Mouse (Mus musculus): ENCODE results near the gene Stub1. TPM values are rescaled to one million over a fixed set of nuclear protein-coding genes. Genes with fewer than 3 reads are reported as not detected.

The Stub1 gene
- polyA plus RNA-seq, 1 experiment from 2014 or later = 303 TPM

DNA sequence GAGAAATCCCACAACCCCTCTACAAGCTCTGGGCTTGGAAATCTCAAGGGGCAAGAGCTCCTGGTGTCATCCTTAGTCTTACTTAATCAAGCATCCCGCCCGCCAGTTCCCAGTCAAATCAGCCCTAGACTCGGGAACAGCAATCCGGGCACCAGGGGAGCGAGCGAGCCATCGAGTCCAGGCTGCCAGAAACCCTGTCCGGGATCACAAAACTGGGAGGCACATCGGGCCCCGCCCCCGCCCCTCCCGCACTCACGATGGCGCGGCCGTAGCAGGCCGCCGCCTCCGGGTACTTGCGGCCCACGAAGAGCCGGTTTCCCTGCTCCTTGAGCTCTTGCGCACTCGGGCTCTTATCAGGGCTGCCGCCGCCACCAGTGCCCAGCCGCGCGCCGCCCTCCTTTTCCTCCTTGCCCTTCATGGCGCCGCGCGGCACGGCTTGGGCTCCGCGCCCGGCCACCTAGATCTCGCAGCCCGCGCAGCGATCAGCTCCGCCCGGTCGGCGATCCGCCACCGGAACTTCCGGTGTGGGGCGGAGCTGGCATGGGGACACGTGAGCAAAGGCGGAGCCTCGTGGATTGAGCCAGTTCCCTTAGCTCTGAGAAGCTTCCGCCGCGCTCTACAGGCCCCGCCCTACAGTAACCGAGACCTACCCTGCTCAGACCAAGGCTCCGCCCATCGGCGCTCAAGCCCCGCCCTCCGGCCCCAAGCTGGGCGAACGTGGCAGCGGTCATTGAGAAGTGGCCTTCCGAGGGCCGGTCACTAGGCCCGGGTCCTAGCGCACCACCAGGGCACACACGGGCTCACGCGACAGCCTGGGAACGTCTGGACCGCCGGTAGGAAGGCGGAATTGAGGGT lies 541 bp downstream of the Stub1 start:
- Histone ChIP-seq H3K4me2 (peak overlapping the region; percentile 98), H3K4me1 (peaks cover 79% of the 10 kb centered on the region), H3K36me3 (ENCODE audit: poor library complexity, severe bottlenecking) (peaks cover 38% of the 10 kb centered on the region), H3K27ac (peak overlapping the region; percentile 90), H3K4me3 (peak overlapping the region; percentile 87), H3K9me3 (replicated peaks) (no peaks in the 10 kb centered on the region), H3K9ac (peak overlapping the region; percentile 89), H3K27me3 (no peaks in the 10 kb centered on the region)
- peak; percentile 90 for ATAC-seq
- under 1% methylated on average over 77 of the region's 77 CpGs for WGBS

GRCm38 (mm10) chr17:25831451-25832281 lies 1.5 kb downstream of the Stub1 start:
- 64% methylated on average over 21 of the region's 21 CpGs for WGBS
- Histone ChIP-seq H3K4me2 (peak overlapping the region; percentile 98), H3K4me3 (peak overlapping the region; percentile 87), H3K27me3 (no peaks in the 10 kb centered on the region), H3K36me3 (ENCODE audit: poor library complexity, severe bottlenecking) (peaks cover 48% of the 10 kb centered on the region), H3K9ac (peak overlapping the region; percentile 89), H3K27ac (peak overlapping the region; percentile 90; the same call in 1 of the 2 replicates), H3K4me1 (peaks cover 78% of the 10 kb centered on the region), H3K9me3 (replicated peaks) (no peaks in the 10 kb centered on the region)
- no peak for ATAC-seq

- Histone ChIP-seq H3K4me3 (peak overlapping the region; percentile 87), H3K27me3 (no peaks in the 10 kb centered on the region), H3K4me1 (peaks cover 78% of the 10 kb centered on the region), H3K9me3 (replicated peaks) (no peaks in the 10 kb centered on the region), H3K27ac (no peak overlapping the region), H3K9ac (peak overlapping the region; percentile 89), H3K36me3 (ENCODE audit: poor library complexity, severe bottlenecking) (peaks cover 55% of the 10 kb centered on the region), H3K4me2 (peak overlapping the region; percentile 98)
- 89% methylated on average over 14 of the region's 14 CpGs for WGBS
- no peak for ATAC-seq
These were observed 2.3 kb downstream of the Stub1 start for GRCm38 (mm10) chr17:25830806-25831431.

DNA sequence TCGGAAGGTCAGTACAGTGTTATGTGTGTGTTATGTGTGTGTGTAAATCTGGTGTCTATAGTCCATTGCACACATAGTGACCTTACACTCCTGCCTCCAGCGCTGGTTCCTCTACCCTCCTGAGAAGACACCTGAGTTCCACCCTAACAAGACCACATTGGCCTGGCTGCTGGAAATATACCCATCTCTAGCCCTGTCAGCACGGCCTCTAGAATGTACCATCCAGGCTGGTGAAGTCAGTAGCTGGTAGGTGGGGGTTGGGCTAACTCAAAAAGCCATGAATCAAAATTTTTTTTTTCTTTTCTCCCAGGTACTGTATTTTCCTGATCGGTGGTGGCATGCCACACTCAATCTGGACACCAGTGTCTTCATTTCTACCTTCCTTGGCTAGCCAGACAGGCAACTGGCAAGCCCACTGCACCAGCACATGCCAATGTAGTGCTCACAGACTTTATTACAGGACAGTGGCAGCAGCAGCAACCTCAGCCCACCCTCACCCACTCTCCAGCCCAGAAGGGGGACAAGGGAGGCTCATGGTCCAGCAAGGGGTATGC lies 2.9 kb downstream of the Stub1 start:
- Histone ChIP-seq H3K27me3 (no peaks in the 10 kb centered on the region), H3K27ac (no peak overlapping the region), H3K4me3 (peak overlapping the region; percentile 87), H3K9ac (peak overlapping the region; percentile 89; the same call in 1 of the 2 replicates), H3K4me2 (peak overlapping the region; percentile 98), H3K4me1 (peaks cover 77% of the 10 kb centered on the region), H3K9me3 (replicated peaks) (no peaks in the 10 kb centered on the region), H3K36me3 (ENCODE audit: poor library complexity, severe bottlenecking) (peaks cover 54% of the 10 kb centered on the region)
- no peak for ATAC-seq
- 90% methylated on average over 4 of the region's 4 CpGs for WGBS

DNA sequence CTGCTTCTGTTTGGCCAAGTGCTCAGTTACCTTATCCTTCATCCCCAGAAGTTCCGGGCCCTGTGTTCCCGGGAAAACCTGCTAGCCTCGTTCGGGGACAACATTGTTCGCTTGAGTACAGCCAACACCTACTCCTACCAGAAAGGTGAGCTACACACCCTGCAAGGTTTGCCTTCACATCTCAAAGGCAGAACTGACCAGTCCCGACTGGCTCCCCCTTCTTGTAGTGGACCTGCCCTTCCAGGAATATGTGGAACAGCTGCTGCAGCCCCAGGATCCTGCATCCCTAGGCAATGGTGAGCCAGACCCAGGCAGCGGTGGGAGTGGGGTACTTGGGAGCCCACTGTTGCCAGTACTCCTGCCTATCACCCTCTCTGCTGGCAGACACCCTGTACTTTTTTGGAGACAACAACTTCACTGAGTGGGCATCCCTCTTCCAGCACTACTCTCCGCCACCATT lies 3.6 kb downstream of the Stub1 start:
- peak overlapping the region; percentile 98 for H3K4me2 ChIP-seq
- peaks cover 77% of the 10 kb centered on the region for H3K4me1 ChIP-seq
- WGBS = 44% methylated on average over 8 of the region's 8 CpGs
- H3K27ac ChIP-seq = peak overlapping the region; percentile 92
- no peak for ATAC-seq
- H3K9me3 ChIP-seq (replicated peaks) = no peaks in the 10 kb centered on the region
- peak overlapping the region; percentile 67 for H3K4me3 ChIP-seq
- H3K27me3 ChIP-seq = no peaks in the 10 kb centered on the region
- peak overlapping the region; percentile 89 for H3K9ac ChIP-seq
- peaks cover 49% of the 10 kb centered on the region for H3K36me3 ChIP-seq (ENCODE audit: poor library complexity, severe bottlenecking)

DNA sequence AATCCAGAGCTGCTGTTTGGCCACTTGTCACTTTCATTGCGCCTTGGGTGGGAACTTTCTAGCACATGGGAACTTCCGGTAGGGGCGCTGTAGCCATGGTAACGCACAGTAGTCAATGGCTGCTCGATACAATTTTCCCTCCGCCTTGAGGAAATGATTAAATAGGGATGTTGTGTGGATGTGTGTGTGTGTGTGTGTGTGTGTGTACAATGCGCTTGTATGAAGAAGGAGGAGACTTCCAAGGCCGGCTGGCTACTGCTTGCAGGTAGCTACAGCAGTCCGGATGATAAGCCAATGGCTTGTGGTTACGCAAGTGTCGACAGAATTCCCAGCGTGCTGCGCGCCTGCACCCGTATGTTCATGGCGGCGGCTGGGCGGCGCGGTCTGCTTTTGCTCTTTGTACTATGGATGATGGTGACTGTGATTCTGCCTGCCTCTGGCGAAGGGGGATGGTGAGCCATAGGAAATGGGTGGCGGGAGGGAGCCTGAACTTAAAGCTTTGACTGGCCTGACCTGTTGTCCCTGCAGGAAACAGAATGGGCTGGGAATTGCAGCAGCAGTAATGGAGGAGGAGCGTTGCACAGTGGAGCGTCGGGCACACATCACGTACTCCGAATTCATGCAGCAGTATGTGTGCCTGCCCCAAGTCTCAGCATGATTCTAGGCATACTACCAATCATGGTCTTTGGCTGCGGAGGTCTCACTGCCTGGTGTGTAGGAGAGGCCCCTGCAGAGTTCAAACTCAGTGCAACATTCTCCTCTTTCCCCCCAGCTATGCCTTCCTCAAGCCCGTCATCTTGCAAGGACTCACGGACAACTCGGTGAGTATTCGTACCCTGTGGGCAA lies 4.3 kb downstream of the Stub1 start, which contains the start of gene Jmjd8:
Jmjd8 (plus strand) TSS at position 156 of the 846 bp plus-strand sequence.
- H3K27ac ChIP-seq = peak within 1 kb of the TSS; percentile 92
- H3K9ac ChIP-seq = peak within 1 kb of the TSS; percentile 89
- H3K36me3 ChIP-seq (ENCODE audit: poor library complexity, severe bottlenecking) = peaks cover 49% of the 10 kb centered on the region
- H3K4me2 ChIP-seq = peak within 1 kb of the TSS; percentile 98
- H3K27me3 ChIP-seq = no peaks in the 10 kb centered on the region
- H3K4me1 ChIP-seq = peaks cover 77% of the 10 kb centered on the region
- WGBS = 1% methylated on average over 32 of the region's 32 CpGs
- H3K9me3 ChIP-seq (replicated peaks) = no peaks in the 10 kb centered on the region
- peak within 1 kb of the TSS; percentile 67 for H3K4me3 ChIP-seq
- peak; percentile 63 for ATAC-seq

DNA sequence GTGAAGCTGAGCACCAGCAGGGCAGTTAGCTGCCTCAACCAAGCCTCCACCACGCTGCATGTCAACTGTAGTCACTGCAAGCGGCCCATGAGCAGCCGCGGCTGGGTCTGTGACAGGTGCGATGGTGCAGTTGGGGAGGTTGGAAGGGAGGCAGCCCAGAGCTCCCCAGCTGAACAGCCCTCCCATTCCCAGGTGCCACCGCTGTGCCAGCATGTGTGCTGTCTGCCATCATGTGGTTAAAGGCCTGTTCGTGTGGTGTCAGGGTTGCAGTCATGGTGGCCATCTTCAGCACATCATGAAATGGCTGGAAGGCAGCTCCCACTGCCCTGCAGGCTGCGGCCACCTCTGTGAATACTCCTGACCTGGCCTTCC lies 5.0 kb downstream of the Stub1 start:
- peaks cover 49% of the 10 kb centered on the region for H3K36me3 ChIP-seq (ENCODE audit: poor library complexity, severe bottlenecking)
- H3K9ac ChIP-seq = peak overlapping the region; percentile 89; the same call in 1 of the 2 replicates
- ATAC-seq = no peak
- peaks cover 75% of the 10 kb centered on the region for H3K4me1 ChIP-seq
- H3K4me3 ChIP-seq = peak overlapping the region; percentile 67
- 0 out of 2 replicates have a peak overlapping the region, but pooled peaks have one; percentile 92 for H3K27ac ChIP-seq
- peak overlapping the region; percentile 98 for H3K4me2 ChIP-seq
- 87% methylated on average over 8 of the region's 8 CpGs for WGBS
- H3K9me3 ChIP-seq (replicated peaks) = no peaks in the 10 kb centered on the region
- no peaks in the 10 kb centered on the region for H3K27me3 ChIP-seq

GRCm38 (mm10) chr17:25827546-25828222 lies 5.5 kb downstream of the Stub1 start:
- peaks cover 75% of the 10 kb centered on the region for H3K4me1 ChIP-seq
- no peak overlapping the region; the same call in 1 of the 2 replicates for H3K4me2 ChIP-seq
- no peaks in the 10 kb centered on the region for H3K9me3 ChIP-seq (replicated peaks)
- ATAC-seq = no peak
- H3K4me3 ChIP-seq = peak overlapping the region; percentile 67; the same call in 1 of the 2 replicates
- no peaks in the 10 kb centered on the region for H3K27me3 ChIP-seq
- H3K36me3 ChIP-seq (ENCODE audit: poor library complexity, severe bottlenecking) = peaks cover 49% of the 10 kb centered on the region
- no peak overlapping the region for H3K27ac ChIP-seq
- H3K9ac ChIP-seq = 0 out of 2 replicates have a peak overlapping the region, but pooled peaks have one; percentile 89
- 94% methylated on average over 22 of the region's 22 CpGs for WGBS

- no peak for ATAC-seq
- Histone ChIP-seq H3K4me1 (peaks cover 73% of the 10 kb centered on the region), H3K4me3 (no peak overlapping the region), H3K4me2 (no peak overlapping the region), H3K27me3 (no peaks in the 10 kb centered on the region), H3K9ac (no peak overlapping the region), H3K27ac (no peak overlapping the region), H3K36me3 (ENCODE audit: poor library complexity, severe bottlenecking) (peaks cover 49% of the 10 kb centered on the region), H3K9me3 (replicated peaks) (no peaks in the 10 kb centered on the region)
- 93% methylated on average over 13 of the region's 13 CpGs for WGBS
These were observed 6.2 kb downstream of the Stub1 start for GRCm38 (mm10) chr17:25827011-25827410.

- Histone ChIP-seq H3K4me2 (peak overlapping the region; percentile 12; the same call in 1 of the 2 replicates), H3K4me1 (peaks cover 63% of the 10 kb centered on the region), H3K27ac (no peak overlapping the region), H3K9ac (no peak overlapping the region), H3K36me3 (ENCODE audit: poor library complexity, severe bottlenecking) (peaks cover 41% of the 10 kb centered on the region), H3K4me3 (no peak overlapping the region), H3K27me3 (no peaks in the 10 kb centered on the region), H3K9me3 (replicated peaks) (no peaks in the 10 kb centered on the region)
- 97% methylated on average over 27 of the region's 27 CpGs for WGBS
- no peak for ATAC-seq
These were observed 7.1 kb downstream of the Stub1 start for GRCm38 (mm10) chr17:25825984-25826570.
